Mouse (Mus musculus) hindbrain, embryonic 10.5 days (tissue): ENCODE data around the gene Lyzl6. TPM values are rescaled to one million over a fixed set of nuclear protein-coding genes. Genes with fewer than 3 reads are reported as not detected.
"Not testable (repeated sequence)": the region's sequence is repeated elsewhere in the genome, so short reads cannot be mapped to it uniquely, and the experiment has no call there.

Source experiments
- DNase-seq: peaks from one replicate; pipeline ENCODE4 v3.0.0-alpha.2; 2017; ENCODE audit warnings: low spot score
- H3K27ac ChIP-seq: fragments of 300-500 bp; sonication (generic); 2 replicates; pipeline ENCODE4 v1.5.1; 2016; ENCODE audit warnings: mild to moderate bottlenecking, moderate library complexity
- H3K27me3 ChIP-seq: fragments of 300-500 bp; sonication (generic); 2 replicates; pipeline ENCODE4 v1.6.1; 2016; ENCODE audit warnings: mild to moderate bottlenecking; ENCODE audit not compliant: poor library complexity, insufficient read depth, severe bottlenecking
- H3K36me3 ChIP-seq: fragments of 300-500 bp; sonication (generic); 2 replicates; pipeline ENCODE4 v1.6.1; 2016; ENCODE audit warnings: mild to moderate bottlenecking, moderate library complexity
- H3K4me1 ChIP-seq: fragments of 300-500 bp; sonication (generic); replicated peaks from 2 replicates; pipeline ENCODE4 v1.6.1; 2016; ENCODE audit warnings: mild to moderate bottlenecking
- H3K4me3 ChIP-seq: fragments of 300-500 bp; sonication (generic); 2 replicates; pipeline ENCODE4 v1.5.1; 2016; ENCODE audit warnings: mild to moderate bottlenecking, moderate library complexity
- H3K9me3 ChIP-seq: fragments of 300-500 bp; sonication (generic); 2 replicates; pipeline ENCODE4 v1.6.1; 2016; ENCODE audit warnings: mild to moderate bottlenecking, moderate library complexity
- WGBS: fragments of 180-500 bp; shearing (Covaris S2); methylation state at CpG from one replicate; pipeline ENCODE4 v1.1.7; 2016; 5-methylcytosine and 5-hydroxymethylcytosine counted together
- polyA plus RNA-seq: library from polyadenylated mRNA; unstranded; fragments of >200 nt; fragmentation: Nextera tagmentation; extraction: Ambion mirVana; gene quantifications from 2 replicates; pipeline ENCODE4 v1.2.1, GENCODE M21; 2016

The Lyzl6 gene
- not detected in 2 replicates for polyA plus RNA-seq

- no peak for DNase-seq
- H3K27ac ChIP-seq: no peak within 1 kb of the TSS
- H3K36me3 ChIP-seq: no peaks in the 10 kb centered on the region
- H3K9me3 ChIP-seq: no peaks in the 10 kb centered on the region
- H3K4me3 ChIP-seq: 0 out of 2 replicates have a peak within 1 kb of the TSS, but pooled peaks have one; percentile 11
- H3K27me3 ChIP-seq: peaks cover 37% of the 10 kb centered on the region
- no peaks in the 10 kb centered on the region for H3K4me1 ChIP-seq
- 77% methylated on average over 3 of the region's 3 CpGs for WGBS
These were observed at the start of gene Lyzl6 for GRCm38 (mm10) chr11:103638790-103639189. Gene Lyzl6, minus strand, starts transcription at chr11:103638890.

GRCm38 (mm10) chr11:103686706-103687105, 48.0 kb upstream of the Lyzl6 start:
- 87% methylated on average over 6 of the region's 6 CpGs for WGBS
- peaks cover 10% of the 10 kb centered on the region; the same call in 1 of the 2 replicates for H3K4me1 ChIP-seq
- no peaks in the 10 kb centered on the region for H3K27me3 ChIP-seq
- H3K9me3 ChIP-seq: no peaks in the 10 kb centered on the region
- no peak overlapping the region for H3K27ac ChIP-seq
- peaks cover 74% of the 10 kb centered on the region for H3K36me3 ChIP-seq
- no peak for DNase-seq
- no peak overlapping the region for H3K4me3 ChIP-seq

- H3K27me3 ChIP-seq: no peaks in the 10 kb centered on the region
- 92% methylated on average over 7 of the region's 7 CpGs for WGBS
- no peak for DNase-seq
- peaks cover 10% of the 10 kb centered on the region; the same call in 1 of the 2 replicates for H3K4me1 ChIP-seq
- no peaks in the 10 kb centered on the region for H3K9me3 ChIP-seq
- H3K27ac ChIP-seq: no peak overlapping the region
- H3K36me3 ChIP-seq: peaks cover 88% of the 10 kb centered on the region
- H3K4me3 ChIP-seq: no peak overlapping the region
These were observed 46.6 kb upstream of the Lyzl6 start for GRCm38 (mm10) chr11:103685261-103685736.

GRCm38 (mm10) chr11:103683667-103684334, 45.1 kb upstream of the Lyzl6 start:
- Histone ChIP-seq H3K27ac (no peak overlapping the region), H3K27me3 (no peaks in the 10 kb centered on the region), H3K4me3 (no peak overlapping the region), H3K36me3 (peaks cover 100% of the 10 kb centered on the region), H3K4me1 (peaks cover 1% of the 10 kb centered on the region; the same call in 1 of the 2 replicates), H3K9me3 (no peaks in the 10 kb centered on the region)
- DNase-seq: no peak
- WGBS: 89% methylated on average over 11 of the region's 11 CpGs

GRCm38 (mm10) chr11:103677042-103677441, 38.4 kb upstream of the Lyzl6 start:
- H3K27ac ChIP-seq, H3K27me3 ChIP-seq, H3K9me3 ChIP-seq, H3K4me3 ChIP-seq, H3K4me1 ChIP-seq: not testable (repeated sequence)
- DNase-seq: peak; percentile 41
- 41% methylated on average over 2 of the region's 2 CpGs for WGBS
- H3K36me3 ChIP-seq: peaks cover 78% of the 10 kb centered on the region

GRCm38 (mm10) chr11:103675556-103675955, 36.9 kb upstream of the Lyzl6 start:
- no peaks in the 10 kb centered on the region for H3K27me3 ChIP-seq
- 30% methylated on average over 3 of the region's 3 CpGs for WGBS
- no peaks in the 10 kb centered on the region for H3K4me1 ChIP-seq
- H3K4me3 ChIP-seq: no peak overlapping the region
- no peaks in the 10 kb centered on the region for H3K9me3 ChIP-seq
- DNase-seq: peak; percentile 53
- H3K27ac ChIP-seq: no peak overlapping the region
- peaks cover 64% of the 10 kb centered on the region for H3K36me3 ChIP-seq

- 65% methylated on average over 13 of the region's 13 CpGs for WGBS
- H3K36me3 ChIP-seq: no peaks in the 10 kb centered on the region
- DNase-seq: no peak
These were observed 28.3 kb upstream of the Lyzl6 start for GRCm38 (mm10) chr11:103666907-103667426.

GRCm38 (mm10) chr11:103666181-103666906, 27.7 kb upstream of the Lyzl6 start:
- Histone ChIP-seq H3K9me3 (no peaks in the 10 kb centered on the region), H3K4me1 (peaks cover 23% of the 10 kb centered on the region), H3K36me3 (no peaks in the 10 kb centered on the region), H3K27me3 (0 out of 2 replicates have a peak, but pooled peaks cover 23% of the 10 kb centered on the region), H3K27ac (no peak overlapping the region), H3K4me3 (no peak overlapping the region)
- WGBS: 27% methylated on average over 10 of the region's 10 CpGs
- DNase-seq: no peak

More at GRCm38 (mm10) chr11:103666907-103667426, 28.3 kb upstream of the Lyzl6 start:
- Histone ChIP-seq H3K9me3 (no peaks in the 10 kb centered on the region), H3K4me3 (no peak overlapping the region), H3K4me1 (peaks cover 23% of the 10 kb centered on the region), H3K27me3 (0 out of 2 replicates have a peak, but pooled peaks cover 23% of the 10 kb centered on the region), H3K27ac (no peak overlapping the region)

- 62% methylated on average over 1 of the region's 1 CpGs for WGBS
- peaks cover 23% of the 10 kb centered on the region for H3K4me1 ChIP-seq
- DNase-seq: no peak
- no peaks in the 10 kb centered on the region for H3K9me3 ChIP-seq
- no peaks in the 10 kb centered on the region for H3K36me3 ChIP-seq
- 0 out of 2 replicates have a peak, but pooled peaks cover 23% of the 10 kb centered on the region for H3K27me3 ChIP-seq
- H3K27ac ChIP-seq: no peak overlapping the region
- H3K4me3 ChIP-seq: no peak overlapping the region
These were observed 27.0 kb upstream of the Lyzl6 start for GRCm38 (mm10) chr11:103665695-103666094.

- Histone ChIP-seq H3K27me3 (0 out of 2 replicates have a peak, but pooled peaks cover 23% of the 10 kb centered on the region), H3K9me3 (no peaks in the 10 kb centered on the region), H3K4me3 (no peak overlapping the region), H3K4me1 (peaks cover 23% of the 10 kb centered on the region), H3K36me3 (no peaks in the 10 kb centered on the region), H3K27ac (no peak overlapping the region)
- 88% methylated on average over 8 of the region's 8 CpGs for WGBS
- DNase-seq: no peak
These were observed 24.4 kb upstream of the Lyzl6 start for GRCm38 (mm10) chr11:103663119-103663518.

- Histone ChIP-seq H3K27ac (no peak overlapping the region), H3K9me3 (no peaks in the 10 kb centered on the region), H3K4me3 (no peak overlapping the region), H3K27me3 (0 out of 2 replicates have a peak, but pooled peaks cover 22% of the 10 kb centered on the region), H3K4me1 (peaks cover 23% of the 10 kb centered on the region), H3K36me3 (no peaks in the 10 kb centered on the region)
- WGBS: 86% methylated on average over 5 of the region's 5 CpGs
- DNase-seq: no peak
These were observed 23.9 kb upstream of the Lyzl6 start for GRCm38 (mm10) chr11:103662546-103662945.

GRCm38 (mm10) chr11:103661863-103662262, 23.2 kb upstream of the Lyzl6 start:
- 67% methylated on average over 4 of the region's 4 CpGs for WGBS
- DNase-seq: no peak
- no peaks in the 10 kb centered on the region for H3K9me3 ChIP-seq
- peaks cover 18% of the 10 kb centered on the region for H3K4me1 ChIP-seq
- H3K4me3 ChIP-seq: no peak overlapping the region
- H3K27me3 ChIP-seq: 0 out of 2 replicates have a peak, but pooled peaks cover 15% of the 10 kb centered on the region
- no peaks in the 10 kb centered on the region for H3K36me3 ChIP-seq
- H3K27ac ChIP-seq: no peak overlapping the region

GRCm38 (mm10) chr11:103658189-103658588, 19.5 kb upstream of the Lyzl6 start:
- Histone ChIP-seq H3K9me3 (no peaks in the 10 kb centered on the region), H3K36me3 (no peaks in the 10 kb centered on the region), H3K27me3 (peaks cover 28% of the 10 kb centered on the region), H3K4me3 (no peak overlapping the region), H3K27ac (no peak overlapping the region), H3K4me1 (no peaks in the 10 kb centered on the region)
- no peak for DNase-seq
- WGBS: 88% methylated on average over 7 of the region's 7 CpGs
